Mouse (Mus musculus) hindbrain, embryonic 16.5 days (tissue): ENCODE measurements around the gene Pde4d. TPM values are rescaled to one million over a fixed set of nuclear protein-coding genes. Genes with fewer than 3 reads are reported as not detected.

Experiments used
- ATAC-seq: fragments of 200-750 bp; cut with Nextera tagmentation; 2 replicates; pipeline ENCODE4 v1.8.0; 2017; ENCODE audit warnings: moderate TSS enrichment, moderate library complexity
- H3K27ac ChIP-seq: fragments of 300-500 bp; sonication (generic); 2 replicates; pipeline ENCODE4 v1.5.1; 2014; ENCODE audit warnings: low read depth, mild to moderate bottlenecking, control low read depth, low read length, moderate library complexity
- H3K27me3 ChIP-seq: fragments of 300-500 bp; sonication (generic); replicated peaks from 2 replicates; pipeline ENCODE4 v1.6.1; 2014; ENCODE audit warnings: low read length; ENCODE audit not compliant: control insufficient read depth, insufficient read depth
- H3K36me3 ChIP-seq: fragments of 300-500 bp; sonication (generic); 2 replicates; pipeline ENCODE4 v1.6.1; 2014; ENCODE audit warnings: mild to moderate bottlenecking, low read length, moderate library complexity, mixed read lengths; ENCODE audit not compliant: control insufficient read depth, insufficient read depth
- H3K4me1 ChIP-seq: fragments of 300-500 bp; sonication (generic); 2 replicates; pipeline ENCODE4 v1.6.1; 2014; ENCODE audit warnings: low read depth, low read length; ENCODE audit not compliant: control insufficient read depth, insufficient read depth
- H3K4me2 ChIP-seq: fragments of 300-500 bp; sonication (generic); 2 replicates; pipeline ENCODE4 v1.6.1; 2014; ENCODE audit warnings: mild to moderate bottlenecking, low read length, control low read depth, moderate library complexity
- H3K4me3 ChIP-seq: fragments of 300-500 bp; sonication (generic); 2 replicates; pipeline ENCODE4 v1.5.1; 2014; ENCODE audit warnings: mild to moderate bottlenecking, low read length, control low read depth, moderate library complexity
- H3K9ac ChIP-seq: fragments of 300-500 bp; sonication (generic); 2 replicates; pipeline ENCODE4 v1.6.1; 2014; ENCODE audit warnings: low read depth, mild to moderate bottlenecking, control low read depth, low read length, moderate library complexity
- H3K9me3 ChIP-seq: fragments of 300-500 bp; sonication (generic); 2 replicates; pipeline ENCODE4 v1.6.1; 2014; ENCODE audit warnings: mild to moderate bottlenecking, low read length, moderate library complexity; ENCODE audit not compliant: control insufficient read depth
- WGBS: fragments of 180-500 bp; shearing (Covaris S2); extraction: QIAGEN DNeasy Blood & Tissue Kit; methylation state at CpG from one replicate; pipeline ENCODE4 v1.1.7; 2014; 5-methylcytosine and 5-hydroxymethylcytosine counted together
- polyA plus RNA-seq: library from polyadenylated mRNA; unstranded; fragments of >200 nt; fragmentation: Nextera tagmentation; extraction: Ambion mirVana; gene quantifications from 2 replicates; pipeline ENCODE4 v1.2.1, GENCODE M21; 2015

The Pde4d gene
- polyA plus RNA-seq, 1 experiment from 2014 or later, result 18.5 TPM

GRCm38 (mm10) chr13:108435687-108436086 is 14.1 kb upstream of the Pde4d start:
- H3K9me3 ChIP-seq, result no peaks in the 10 kb centered on the region
- no peak overlapping the region for H3K4me3 ChIP-seq
- no peak for ATAC-seq
- no peaks in the 10 kb centered on the region for H3K4me1 ChIP-seq
- H3K4me2 ChIP-seq, result no peak overlapping the region
- no peak overlapping the region for H3K27ac ChIP-seq
- H3K9ac ChIP-seq, result no peak overlapping the region
- H3K36me3 ChIP-seq, result no peaks in the 10 kb centered on the region
- no peaks in the 10 kb centered on the region for H3K27me3 ChIP-seq

DNA sequence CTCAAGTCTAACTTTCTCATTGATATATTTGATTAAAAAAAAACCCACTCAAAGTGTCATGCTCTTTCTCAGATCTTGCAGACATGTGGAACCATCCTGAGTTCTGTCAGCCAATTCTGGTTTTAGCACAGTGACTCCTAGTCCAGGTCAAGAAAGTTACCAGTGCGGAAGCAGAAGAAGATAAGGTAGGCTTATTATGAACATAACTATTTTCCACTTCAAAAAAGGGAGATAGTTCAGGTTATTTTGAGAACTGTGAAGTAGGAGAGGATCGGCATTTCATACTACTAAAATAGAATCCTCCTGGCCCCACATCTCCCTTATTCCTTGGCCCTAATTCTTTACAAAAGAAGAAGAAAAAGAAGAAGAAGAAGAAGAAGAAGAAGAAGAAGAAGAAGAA is 12.3 kb upstream of the Pde4d start:
- no peaks in the 10 kb centered on the region for H3K9me3 ChIP-seq
- 96% methylated on average over 2 of the region's 2 CpGs for WGBS
- H3K27ac ChIP-seq, result no peak overlapping the region
- no peak overlapping the region for H3K9ac ChIP-seq
- H3K4me3 ChIP-seq, result no peak overlapping the region
- no peak overlapping the region for H3K4me2 ChIP-seq
- H3K27me3 ChIP-seq, result no peaks in the 10 kb centered on the region
- H3K4me1 ChIP-seq, result no peaks in the 10 kb centered on the region
- no peaks in the 10 kb centered on the region for H3K36me3 ChIP-seq
- no peak for ATAC-seq

- no peak overlapping the region for H3K27ac ChIP-seq
- H3K27me3 ChIP-seq, result no peaks in the 10 kb centered on the region
- H3K36me3 ChIP-seq, result no peaks in the 10 kb centered on the region
- H3K4me2 ChIP-seq, result no peak overlapping the region
- no peak overlapping the region for H3K9ac ChIP-seq
- H3K9me3 ChIP-seq, result no peaks in the 10 kb centered on the region
- ATAC-seq, result no peak
- H3K4me3 ChIP-seq, result no peak overlapping the region
- no peaks in the 10 kb centered on the region for H3K4me1 ChIP-seq
- 92% methylated on average over 1 of the region's 1 CpGs for WGBS
These were observed 10.7 kb upstream of the Pde4d start for GRCm38 (mm10) chr13:108439012-108439411.

DNA sequence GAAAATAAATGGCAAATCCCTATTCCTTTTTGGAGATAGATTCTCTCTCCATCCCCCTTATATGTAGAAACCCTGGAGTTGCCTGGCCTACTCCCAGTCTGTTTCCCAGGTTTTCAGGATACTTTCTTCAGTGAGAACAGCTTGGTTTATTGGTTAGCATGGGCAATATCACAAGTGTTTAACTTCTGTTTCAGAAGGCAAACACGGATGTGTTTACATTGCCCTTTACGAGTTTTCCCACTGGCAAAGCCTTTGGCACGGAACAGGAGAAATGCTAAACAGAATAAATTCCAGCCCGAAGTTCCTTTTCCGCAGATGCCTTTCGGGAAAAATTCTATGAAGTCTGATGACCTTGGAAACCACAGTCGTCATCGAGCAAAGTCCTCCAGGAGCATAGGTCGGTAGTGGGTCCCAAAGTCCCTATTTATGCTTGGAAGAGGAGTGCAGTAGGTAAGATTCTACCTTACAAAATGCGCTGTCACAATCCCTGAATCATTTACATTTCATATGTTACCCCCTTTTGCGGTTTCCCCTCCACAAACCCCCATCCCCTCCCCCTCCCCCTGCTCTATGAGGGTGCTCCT is 1.3 kb upstream of the Pde4d start:
- WGBS, result 80% methylated on average over 11 of the region's 11 CpGs
- Histone ChIP-seq H3K27me3 (no peaks in the 10 kb centered on the region), H3K4me2 (no peak overlapping the region), H3K9me3 (no peaks in the 10 kb centered on the region), H3K4me3 (no peak overlapping the region), H3K27ac (no peak overlapping the region), H3K36me3 (no peaks in the 10 kb centered on the region), H3K9ac (no peak overlapping the region), H3K4me1 (no peaks in the 10 kb centered on the region)
- no peak for ATAC-seq

DNA sequence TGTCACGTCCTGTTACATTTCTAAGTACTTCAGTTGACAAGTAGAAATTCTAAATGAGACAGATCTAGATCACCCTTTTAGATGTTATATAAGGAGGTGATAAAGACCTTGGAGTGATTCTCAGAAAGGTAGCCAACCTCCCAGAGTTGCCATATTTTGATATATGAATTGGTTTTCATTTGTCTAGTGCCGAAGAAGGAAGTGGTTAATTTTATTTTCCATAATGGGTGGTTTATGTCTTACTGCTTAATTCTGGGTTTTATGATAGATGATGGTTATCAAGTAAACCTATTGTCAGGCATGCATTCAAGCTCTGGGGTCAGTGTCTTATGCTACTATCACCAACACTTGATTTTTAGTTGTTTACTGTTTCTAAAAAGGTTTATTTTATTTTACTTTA is 1.4 kb downstream of the Pde4d start:
- ATAC-seq, result no peak
- 88% methylated on average over 2 of the region's 2 CpGs for WGBS
- Histone ChIP-seq H3K9me3 (no peaks in the 10 kb centered on the region), H3K4me3 (no peak overlapping the region), H3K27me3 (no peaks in the 10 kb centered on the region), H3K9ac (no peak overlapping the region), H3K27ac (no peak overlapping the region), H3K4me1 (no peaks in the 10 kb centered on the region), H3K4me2 (no peak overlapping the region), H3K36me3 (no peaks in the 10 kb centered on the region)

DNA sequence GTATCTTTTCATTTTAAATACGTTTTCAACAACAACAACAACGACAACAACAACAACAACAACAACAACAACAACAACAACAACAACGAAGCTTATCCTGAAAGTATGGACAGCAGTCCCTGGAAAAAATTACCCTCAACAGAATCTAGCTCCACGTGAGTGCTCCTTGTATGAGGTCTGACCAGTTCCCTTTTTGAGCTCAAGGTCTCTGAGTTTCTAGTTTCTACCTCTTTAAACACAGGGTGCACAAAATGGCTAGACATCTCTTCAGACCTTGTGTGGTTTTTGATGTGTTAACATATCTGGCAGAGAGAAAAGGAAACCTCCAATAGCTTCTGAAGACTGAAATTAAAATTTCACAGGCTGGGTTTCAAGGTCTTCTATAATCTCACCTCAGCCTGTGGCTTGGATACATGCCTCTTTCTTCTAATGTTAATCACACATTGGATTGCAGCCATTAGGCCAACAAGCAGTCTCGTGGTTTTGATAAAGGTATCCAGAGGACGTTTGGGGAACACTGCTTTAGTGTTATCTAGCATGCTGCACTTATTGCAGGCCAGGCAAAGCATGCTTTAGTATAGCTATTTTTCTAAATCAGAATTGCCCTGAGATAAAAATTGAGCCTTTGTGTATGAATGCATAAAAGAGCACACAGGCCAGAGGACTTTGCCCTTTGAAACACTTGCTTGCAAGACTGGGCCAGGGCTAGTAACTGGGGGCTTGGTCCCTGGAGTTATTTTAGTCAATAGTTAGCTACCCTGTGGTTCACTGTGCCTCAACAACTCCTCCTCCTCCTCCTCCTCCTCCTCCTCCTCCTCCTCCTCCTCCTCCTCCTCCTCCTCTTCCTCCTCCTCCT is 3.5 kb downstream of the Pde4d start:
- H3K9ac ChIP-seq, result no peak overlapping the region
- ATAC-seq, result no peak
- H3K9me3 ChIP-seq, result no peaks in the 10 kb centered on the region
- no peak overlapping the region for H3K4me2 ChIP-seq
- no peaks in the 10 kb centered on the region for H3K36me3 ChIP-seq
- no peaks in the 10 kb centered on the region for H3K27me3 ChIP-seq
- WGBS, result 78% methylated on average over 6 of the region's 6 CpGs
- H3K27ac ChIP-seq, result no peak overlapping the region
- no peak overlapping the region for H3K4me3 ChIP-seq
- H3K4me1 ChIP-seq, result no peaks in the 10 kb centered on the region

DNA sequence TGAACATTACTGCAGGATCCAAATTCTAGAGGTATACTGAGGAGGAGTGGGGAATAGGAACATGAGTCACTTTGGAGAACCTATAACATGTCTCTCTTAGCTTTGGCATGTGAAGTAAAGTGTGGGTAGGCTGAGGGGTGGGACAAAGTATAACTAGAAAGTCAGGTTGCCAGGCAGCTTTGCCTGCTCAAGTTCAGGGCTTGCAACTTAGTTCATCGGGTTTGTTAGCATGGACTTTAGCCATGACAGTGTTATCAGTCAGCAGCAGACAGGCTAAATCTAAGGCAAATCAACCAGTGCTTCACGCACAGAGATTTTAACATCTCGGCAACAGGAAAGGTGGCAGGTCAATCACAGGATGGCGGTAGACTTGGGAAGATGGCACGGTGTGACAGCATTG is 12.8 kb downstream of the Pde4d start:
- no peaks in the 10 kb centered on the region for H3K4me1 ChIP-seq
- no peaks in the 10 kb centered on the region for H3K36me3 ChIP-seq
- H3K27ac ChIP-seq, result no peak overlapping the region
- peaks cover 3% of the 10 kb centered on the region; the same call in 1 of the 2 replicates for H3K9me3 ChIP-seq
- 98% methylated on average over 5 of the region's 5 CpGs for WGBS
- H3K27me3 ChIP-seq, result no peaks in the 10 kb centered on the region
- ATAC-seq, result no peak
- no peak overlapping the region for H3K9ac ChIP-seq
- no peak overlapping the region for H3K4me2 ChIP-seq
- no peak overlapping the region for H3K4me3 ChIP-seq

DNA sequence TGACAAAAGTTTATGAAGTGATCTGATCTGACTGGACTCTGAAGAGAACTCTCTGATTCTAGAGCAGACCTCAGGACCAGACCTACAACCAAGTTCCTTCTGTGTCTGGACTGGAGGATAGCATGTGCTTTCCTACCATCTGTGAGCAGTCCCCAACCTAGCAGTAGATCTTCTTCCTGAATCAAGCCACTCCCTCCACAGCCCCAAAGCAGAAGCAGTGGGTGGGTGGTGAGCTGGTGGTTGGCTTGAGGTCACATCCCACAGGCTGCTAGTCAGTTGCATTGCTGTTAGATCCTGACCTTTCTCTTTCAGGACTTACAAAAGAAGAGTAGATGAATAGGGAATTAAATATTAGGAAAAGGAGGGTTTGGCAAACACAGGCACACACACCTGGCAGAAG is 16.0 kb downstream of the Pde4d start:
- H3K4me1 ChIP-seq, result no peaks in the 10 kb centered on the region
- H3K4me3 ChIP-seq, result no peak overlapping the region
- H3K27me3 ChIP-seq, result no peaks in the 10 kb centered on the region
- H3K4me2 ChIP-seq, result no peak overlapping the region
- no peaks in the 10 kb centered on the region for H3K36me3 ChIP-seq
- H3K27ac ChIP-seq, result no peak overlapping the region
- no peak overlapping the region for H3K9ac ChIP-seq
- no peaks in the 10 kb centered on the region for H3K9me3 ChIP-seq
- ATAC-seq, result no peak

- H3K36me3 ChIP-seq, result no peaks in the 10 kb centered on the region
- no peak overlapping the region for H3K27ac ChIP-seq
- H3K4me3 ChIP-seq, result no peak overlapping the region
These were observed 17.3 kb downstream of the Pde4d start for GRCm38 (mm10) chr13:108467046-108467445.

More at GRCm38 (mm10) chr13:108467046-108467445, 17.3 kb downstream of the Pde4d start:
- ATAC-seq, result no peak
- Histone ChIP-seq H3K9ac (no peak overlapping the region), H3K27me3 (no peaks in the 10 kb centered on the region), H3K4me1 (no peaks in the 10 kb centered on the region), H3K4me2 (no peak overlapping the region), H3K9me3 (no peaks in the 10 kb centered on the region)
- WGBS, result 67% methylated on average over 1 of the region's 1 CpGs
